Mouse (Mus musculus) CH12.LX (cell line): ENCODE measurements around the gene Tmsb15b2.

Experiments used
- CHD1 ChIP-seq: IDR thresholded peaks from 2 replicates; pipeline ENCODE4 v1.6.1; 2012; ENCODE audit warnings: low read depth, low read length, improper control_type of control experiment, inconsistent platforms
- CTCF ChIP-seq, 2 experiments: IDR thresholded peaks in 1 of 2; conservative IDR thresholded peaks in 1 of 2; 2 replicates each; pipeline ENCODE4 v1.5.1; 2011 to 2012; ENCODE audit warnings: low read depth in 2 of 2, low read length in 2 of 2, improper control_type of control experiment in 1 of 2, inconsistent platforms in 1 of 2, mild to moderate bottlenecking in 1 of 2, moderate library complexity in 1 of 2
- ELF1 ChIP-seq: IDR thresholded peaks from 2 replicates; pipeline ENCODE4 v1.6.1; 2014; ENCODE audit warnings: low read depth, mild to moderate bottlenecking, inconsistent platforms, low read length, improper control_type of control experiment
- EP300 ChIP-seq: IDR thresholded peaks from 2 replicates; pipeline ENCODE4 v1.6.1; 2011; ENCODE audit warnings: low read length, improper control_type of control experiment
- ETS1 ChIP-seq: conservative IDR thresholded peaks from 2 replicates; pipeline ENCODE4 v1.6.1; 2012; ENCODE audit warnings: low read depth, mild to moderate bottlenecking, inconsistent platforms, low read length, improper control_type of control experiment, moderate library complexity
- HCFC1 ChIP-seq: IDR thresholded peaks from 2 replicates; pipeline ENCODE4 v1.6.1; 2012; ENCODE audit warnings: low read depth, mild to moderate bottlenecking, inconsistent platforms, low read length, improper control_type of control experiment
- KAT2A ChIP-seq: IDR thresholded peaks from 2 replicates; pipeline ENCODE4 v1.6.1; 2012; ENCODE audit warnings: low read length, improper control_type of control experiment, inconsistent platforms; ENCODE audit not compliant: insufficient replicate concordance
- MAFK ChIP-seq: IDR thresholded peaks from 2 replicates; pipeline ENCODE4 v1.6.1; 2011; ENCODE audit warnings: low read length, improper control_type of control experiment; ENCODE audit not compliant: insufficient replicate concordance
- MXI1 ChIP-seq: IDR thresholded peaks from 2 replicates; pipeline ENCODE4 v1.6.1; 2011; ENCODE audit warnings: mild to moderate bottlenecking, low read depth, low read length, improper control_type of control experiment
- POLR2A ChIP-seq: IDR thresholded peaks from 2 replicates; pipeline ENCODE4 v1.6.1; 2011; ENCODE audit warnings: low read depth, mild to moderate bottlenecking, improper control_type of control experiment, low read length
- RAD21 ChIP-seq: IDR thresholded peaks from 2 replicates; pipeline ENCODE4 v1.6.1; 2011; ENCODE audit warnings: low read depth, mild to moderate bottlenecking, low read length, improper control_type of control experiment, moderate library complexity
- USF2 ChIP-seq: conservative IDR thresholded peaks from 2 replicates; pipeline ENCODE4 v1.6.1; 2011; ENCODE audit warnings: low read depth, low read length, improper control_type of control experiment
- ZC3H11A ChIP-seq: IDR thresholded peaks from 2 replicates; pipeline ENCODE4 v1.6.1; 2012; ENCODE audit warnings: low read depth, mild to moderate bottlenecking, inconsistent platforms, low read length, improper control_type of control experiment
- ZMIZ1 ChIP-seq: IDR thresholded peaks from 2 replicates; pipeline ENCODE4 v1.6.1; 2012; ENCODE audit warnings: low read depth, mild to moderate bottlenecking, inconsistent platforms, low read length, improper control_type of control experiment

GRCm38 (mm10) chrX:136925863-136926262 is 49.4 kb downstream of the Tmsb15b2 start:
- TF ChIP-seq CHD1, result no peak
- no peak for TF ChIP-seq HCFC1
- no peak for TF ChIP-seq POLR2A
- no peak for TF ChIP-seq CTCF (conservative IDR thresholded peaks at IDR 0.05 in 1 of 2, IDR thresholded peaks at IDR 0.05 in 1 of 2; ENCODE audit: low read depth in 2 of 2, low read length in 2 of 2)
- TF ChIP-seq MAFK, result no peak
- no peak for TF ChIP-seq RAD21
- no peak for TF ChIP-seq ELF1
- no peak for TF ChIP-seq ZC3H11A
- no peak for TF ChIP-seq USF2
- TF ChIP-seq ZMIZ1, result no peak
- no peak for TF ChIP-seq ETS1
- TF ChIP-seq KAT2A, result no peak
- no peak for TF ChIP-seq EP300
- no peak for TF ChIP-seq MXI1
